Mouse (Mus musculus) neural tube, embryonic 13.5 days (tissue): ENCODE data around the gene Nkpd1. TPM values are rescaled to one million over a fixed set of nuclear protein-coding genes. Genes with fewer than 3 reads are reported as not detected.
A peak's percentile ranks its signal among the peaks of the same experiment; 100 is the strongest.

ENCODE experiments used
- ATAC-seq: fragments of 200-750 bp; cut with Nextera tagmentation; 2 replicates; pipeline ENCODE4 v1.8.0; 2017; ENCODE audit warnings: low read depth, mild to moderate bottlenecking, moderate TSS enrichment, moderate library complexity
- H3K27ac ChIP-seq: fragments of 300-500 bp; sonication (generic); replicated peaks from 2 replicates; pipeline ENCODE4 v1.5.1; 2015; ENCODE audit warnings: moderate library complexity, mild to moderate bottlenecking, inconsistent platforms
- H3K27me3 ChIP-seq: fragments of 300-500 bp; sonication (generic); 2 replicates; pipeline ENCODE4 v1.6.1; 2015; ENCODE audit warnings: mild to moderate bottlenecking, inconsistent platforms
- H3K36me3 ChIP-seq: fragments of 300-500 bp; sonication (generic); 2 replicates; pipeline ENCODE4 v1.6.1; 2015; ENCODE audit warnings: mild to moderate bottlenecking, inconsistent platforms
- H3K4me1 ChIP-seq: fragments of 300-500 bp; sonication (generic); replicated peaks from 2 replicates; pipeline ENCODE4 v1.6.1; 2015; ENCODE audit warnings: inconsistent platforms
- H3K4me2 ChIP-seq: fragments of 300-500 bp; sonication (generic); 2 replicates; pipeline ENCODE4 v1.6.1; 2015; ENCODE audit warnings: inconsistent platforms, mild to moderate bottlenecking, moderate library complexity
- H3K4me3 ChIP-seq: fragments of 300-500 bp; sonication (generic); 2 replicates; pipeline ENCODE4 v1.5.1; 2015; ENCODE audit warnings: mild to moderate bottlenecking, inconsistent platforms
- H3K9ac ChIP-seq: fragments of 300-500 bp; sonication (generic); 2 replicates; pipeline ENCODE4 v1.6.1; 2015; ENCODE audit warnings: moderate library complexity, mild to moderate bottlenecking, inconsistent platforms
- H3K9me3 ChIP-seq: fragments of 300-500 bp; sonication (generic); 2 replicates; pipeline ENCODE4 v1.6.1; 2016; ENCODE audit warnings: inconsistent platforms
- WGBS: fragments of 180-500 bp; shearing (Covaris S2); methylation state at CpG from one replicate; pipeline ENCODE4 v1.1.7; 2015; 5-methylcytosine and 5-hydroxymethylcytosine counted together
- polyA plus RNA-seq: library from polyadenylated mRNA; unstranded; fragments of >200 nt; fragmentation: Nextera tagmentation; extraction: Ambion mirVana; gene quantifications from 2 replicates; pipeline ENCODE4 v1.2.1, GENCODE M21; 2015

Nkpd1 gene
- 0.14 TPM in 1 of 2 replicates, not detected in the other for polyA plus RNA-seq

DNA sequence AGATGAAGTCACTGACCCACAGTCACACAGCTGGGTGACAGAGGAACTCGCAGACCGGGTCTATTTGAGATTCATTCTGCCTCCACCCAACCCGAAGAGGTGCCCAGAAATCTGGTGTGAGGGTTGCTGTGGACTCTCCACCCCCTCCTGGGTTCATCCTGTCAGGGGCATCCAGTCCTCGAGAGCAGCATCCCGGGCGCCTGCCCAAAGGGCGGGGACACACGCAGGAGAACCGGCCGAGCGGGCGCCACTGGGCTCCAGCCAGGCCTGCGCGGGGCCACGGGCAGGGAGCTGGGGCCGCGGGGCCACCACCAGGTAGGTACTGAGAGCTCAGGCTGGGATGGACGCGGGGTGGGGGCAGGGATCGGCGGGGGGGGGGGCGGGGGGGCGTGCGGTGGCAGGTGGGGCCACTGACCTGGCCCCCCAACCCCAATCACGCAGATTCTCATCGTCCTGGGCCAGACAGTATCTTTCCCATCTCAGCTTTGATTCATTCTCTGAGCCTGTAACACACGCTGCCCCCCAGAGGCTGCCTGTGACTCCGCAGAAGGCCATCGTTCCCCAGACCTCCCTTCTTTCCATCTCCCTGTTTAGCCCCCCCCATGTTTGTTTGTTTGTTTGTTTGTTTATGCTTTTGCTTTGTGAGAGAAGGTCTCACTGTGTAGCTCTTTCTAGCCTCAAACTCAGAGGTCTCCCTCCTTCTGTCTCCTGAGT, at the start of gene Nkpd1:
Gene Nkpd1, plus strand, starts transcription at position 187 of the 714 bp plus-strand sequence.
- 5% methylated on average over 29 of the region's 29 CpGs for WGBS
- Histone ChIP-seq H3K9me3 (no peaks in the 10 kb centered on the region), H3K27me3 (peaks cover 63% of the 10 kb centered on the region), H3K4me1 (peaks cover 16% of the 10 kb centered on the region), H3K4me2 (peak within 1 kb of the TSS; percentile 50), H3K27ac (no peak within 1 kb of the TSS), H3K36me3 (no peaks in the 10 kb centered on the region), H3K9ac (peak within 1 kb of the TSS; percentile 66), H3K4me3 (peak within 1 kb of the TSS; percentile 21)
- no peak for ATAC-seq

GRCm38 (mm10) chr7:19468279-19468678, 49.4 kb upstream of the Nkpd1 start:
- H3K4me1 ChIP-seq, result no peaks in the 10 kb centered on the region
- H3K27me3 ChIP-seq, result peaks cover 91% of the 10 kb centered on the region
- no peak overlapping the region for H3K27ac ChIP-seq
- WGBS, result 68% methylated on average over 12 of the region's 12 CpGs
- H3K4me3 ChIP-seq, result no peak overlapping the region
- H3K9me3 ChIP-seq, result no peaks in the 10 kb centered on the region
- no peak overlapping the region for H3K9ac ChIP-seq
- no peak overlapping the region for H3K4me2 ChIP-seq
- no peak for ATAC-seq
- H3K36me3 ChIP-seq, result no peaks in the 10 kb centered on the region

DNA sequence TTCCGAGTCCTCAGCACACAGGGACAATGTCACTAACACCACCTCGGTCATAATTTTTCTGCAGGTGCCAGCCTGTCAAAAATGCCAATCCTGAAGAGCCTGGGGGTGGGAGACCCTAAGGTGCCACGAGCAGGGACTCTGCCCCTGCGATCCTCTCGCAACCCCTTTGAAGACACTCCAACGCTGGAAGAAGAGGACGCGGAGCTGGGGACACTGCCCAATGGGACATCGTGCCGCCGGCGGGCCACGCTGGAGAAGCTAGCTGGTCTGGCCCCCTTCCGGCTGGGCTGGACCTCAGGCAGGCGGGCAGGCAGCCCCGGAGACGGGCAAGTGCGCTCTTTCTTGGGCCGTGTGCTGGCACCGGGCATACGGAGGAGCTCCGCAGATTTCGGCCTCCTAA, 48.2 kb upstream of the Nkpd1 start:
- Histone ChIP-seq H3K36me3 (no peaks in the 10 kb centered on the region), H3K4me3 (no peak overlapping the region), H3K4me2 (no peak overlapping the region), H3K9me3 (no peaks in the 10 kb centered on the region), H3K4me1 (peaks cover 6% of the 10 kb centered on the region), H3K27ac (no peak overlapping the region), H3K9ac (no peak overlapping the region), H3K27me3 (peaks cover 93% of the 10 kb centered on the region)
- WGBS, result 18% methylated on average over 23 of the region's 23 CpGs
- ATAC-seq, result no peak

- H3K4me3 ChIP-seq, result no peak overlapping the region
- H3K9me3 ChIP-seq, result no peaks in the 10 kb centered on the region
- H3K27me3 ChIP-seq, result peaks cover 94% of the 10 kb centered on the region
- H3K27ac ChIP-seq, result no peak overlapping the region
- H3K4me1 ChIP-seq, result peaks cover 8% of the 10 kb centered on the region
- no peaks in the 10 kb centered on the region for H3K36me3 ChIP-seq
- no peak overlapping the region for H3K4me2 ChIP-seq
- ATAC-seq, result no peak
- H3K9ac ChIP-seq, result no peak overlapping the region
- 16% methylated on average over 14 of the region's 14 CpGs for WGBS
Measured at GRCm38 (mm10) chr7:19470308-19470707, 47.3 kb upstream of the Nkpd1 start.

DNA sequence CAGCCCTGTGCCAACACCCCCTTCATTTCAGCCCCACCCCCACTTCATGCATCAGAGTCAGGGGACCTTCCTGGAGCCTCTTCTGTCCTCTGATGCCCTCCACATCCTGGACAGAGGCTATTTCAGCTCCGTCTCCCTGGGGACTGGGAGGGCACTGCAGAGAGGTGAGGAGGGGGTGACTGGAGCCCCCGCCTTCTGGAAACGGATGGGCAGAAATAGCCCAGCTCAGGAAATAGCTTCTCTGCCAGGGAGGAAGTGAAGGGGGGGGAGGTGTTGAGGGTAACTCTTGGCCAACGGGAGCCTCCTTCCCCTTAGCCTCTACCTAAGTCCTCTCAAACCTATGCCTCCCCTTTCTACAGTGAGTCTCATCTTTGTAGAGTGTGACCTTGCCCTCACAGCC, 45.2 kb upstream of the Nkpd1 start:
- H3K27me3 ChIP-seq, result peaks cover 86% of the 10 kb centered on the region
- H3K36me3 ChIP-seq, result no peaks in the 10 kb centered on the region
- ATAC-seq, result no peak
- no peak overlapping the region for H3K4me3 ChIP-seq
- H3K27ac ChIP-seq, result no peak overlapping the region
- H3K9me3 ChIP-seq, result no peaks in the 10 kb centered on the region
- 52% methylated on average over 4 of the region's 4 CpGs for WGBS
- H3K4me2 ChIP-seq, result no peak overlapping the region
- no peak overlapping the region for H3K9ac ChIP-seq
- peaks cover 8% of the 10 kb centered on the region for H3K4me1 ChIP-seq

DNA sequence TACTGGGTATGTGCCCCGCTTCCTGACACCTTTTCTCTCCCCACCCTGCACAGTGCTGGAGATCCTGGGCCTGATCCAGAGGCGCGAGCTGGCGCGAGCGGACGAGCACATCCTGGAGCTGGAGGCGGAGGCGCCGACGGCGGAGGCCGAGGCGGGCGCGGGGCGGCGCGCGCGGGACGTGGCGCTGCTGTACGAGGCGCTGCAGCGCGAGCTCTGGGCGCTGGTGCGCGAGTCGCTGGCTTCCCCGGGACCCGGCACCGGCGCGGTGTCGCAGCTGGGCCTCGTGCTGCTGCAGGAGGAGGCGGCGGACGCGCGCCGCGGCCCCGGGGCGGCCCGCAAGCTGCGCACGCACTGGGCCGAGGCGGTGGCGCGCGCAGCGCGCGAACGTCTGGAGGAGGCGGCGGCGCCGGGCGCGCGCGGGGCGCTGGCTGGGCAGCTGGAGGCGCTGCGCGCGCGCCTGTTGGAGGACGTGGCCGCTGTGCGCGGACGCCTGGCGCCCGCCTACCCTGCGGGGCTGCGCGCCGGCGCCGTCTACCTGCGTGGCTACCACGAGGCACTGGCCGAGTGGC, 43.7 kb upstream of the Nkpd1 start:
- Histone ChIP-seq H3K36me3 (no peaks in the 10 kb centered on the region), H3K4me2 (peak overlapping the region; percentile 71), H3K9ac (peak overlapping the region; percentile 75), H3K27me3 (peaks cover 79% of the 10 kb centered on the region), H3K4me3 (peak overlapping the region; percentile 50), H3K9me3 (no peaks in the 10 kb centered on the region), H3K27ac (peak overlapping the region; percentile 82), H3K4me1 (peaks cover 8% of the 10 kb centered on the region)
- WGBS, result 2% methylated on average over 89 of the region's 89 CpGs
- peak; percentile 93 for ATAC-seq

DNA sequence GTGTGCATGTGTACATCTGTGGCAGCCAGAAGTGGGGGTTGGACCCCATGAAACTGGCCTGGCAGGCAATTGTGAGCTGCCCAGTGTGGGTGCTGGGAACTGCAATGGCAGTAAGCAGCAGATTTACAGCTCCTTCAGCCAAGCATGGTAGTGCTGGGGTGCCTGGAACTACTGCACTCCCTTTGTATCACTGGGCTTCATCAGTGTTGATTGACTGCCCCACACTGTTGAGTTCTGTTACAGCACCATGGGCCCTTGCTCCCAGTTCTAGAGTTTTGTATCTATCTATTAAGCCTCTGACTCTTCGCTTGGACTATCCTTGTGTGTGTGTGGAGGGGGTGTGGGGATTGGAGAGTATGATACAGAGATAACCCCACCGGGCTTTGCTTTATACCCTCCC, 40.6 kb upstream of the Nkpd1 start:
- H3K27me3 ChIP-seq, result peaks cover 56% of the 10 kb centered on the region
- H3K36me3 ChIP-seq, result no peaks in the 10 kb centered on the region
- H3K4me2 ChIP-seq, result no peak overlapping the region
- H3K9me3 ChIP-seq, result no peaks in the 10 kb centered on the region
- WGBS, result 63% methylated on average over 2 of the region's 2 CpGs
- no peak overlapping the region for H3K4me3 ChIP-seq
- peaks cover 8% of the 10 kb centered on the region for H3K4me1 ChIP-seq
- no peak overlapping the region for H3K27ac ChIP-seq
- no peak for ATAC-seq
- no peak overlapping the region for H3K9ac ChIP-seq

DNA sequence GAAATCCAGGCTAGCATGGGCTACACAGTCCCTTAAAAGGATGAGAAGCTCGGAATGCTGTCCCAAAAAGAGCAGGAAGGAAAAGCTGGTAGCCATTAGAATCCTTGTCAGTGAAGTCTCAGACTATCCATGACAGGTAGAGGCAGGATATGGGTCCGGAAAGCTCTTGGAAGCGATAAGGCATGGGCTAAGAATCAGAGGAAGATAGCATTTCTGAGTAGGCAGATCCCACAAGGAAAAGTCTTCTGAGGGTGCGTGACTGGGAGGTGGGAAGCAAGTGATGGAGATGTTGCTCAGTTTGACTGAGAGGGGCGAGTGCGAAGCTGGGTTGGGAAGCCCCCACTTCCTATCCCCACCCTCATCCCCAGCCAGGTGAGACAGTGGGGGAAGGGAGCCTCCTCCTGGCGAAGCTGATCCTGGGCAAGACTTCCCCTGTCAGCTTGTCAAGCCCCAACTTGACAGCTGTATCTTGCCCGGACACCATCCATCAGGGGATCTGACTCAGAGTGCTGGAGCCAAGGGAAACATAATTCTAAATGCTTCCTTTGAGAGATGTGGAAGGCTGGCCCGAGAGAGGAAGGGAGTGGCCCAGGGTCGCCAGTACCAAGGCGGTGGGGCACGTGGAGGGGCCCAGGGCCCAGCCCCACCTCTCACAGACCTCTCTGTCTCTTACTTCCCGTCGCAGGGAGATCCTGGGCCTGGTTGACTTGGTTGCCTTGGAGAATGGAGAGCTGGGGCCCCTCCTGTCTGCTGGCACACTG, 39.8 kb upstream of the Nkpd1 start:
- H3K4me1 ChIP-seq, result peaks cover 8% of the 10 kb centered on the region
- ATAC-seq, result no peak
- H3K9me3 ChIP-seq, result no peaks in the 10 kb centered on the region
- H3K27me3 ChIP-seq, result peaks cover 48% of the 10 kb centered on the region
- H3K9ac ChIP-seq, result no peak overlapping the region
- no peak overlapping the region for H3K4me2 ChIP-seq
- H3K27ac ChIP-seq, result no peak overlapping the region
- no peaks in the 10 kb centered on the region for H3K36me3 ChIP-seq
- H3K4me3 ChIP-seq, result no peak overlapping the region
- WGBS, result 24% methylated on average over 14 of the region's 14 CpGs

DNA sequence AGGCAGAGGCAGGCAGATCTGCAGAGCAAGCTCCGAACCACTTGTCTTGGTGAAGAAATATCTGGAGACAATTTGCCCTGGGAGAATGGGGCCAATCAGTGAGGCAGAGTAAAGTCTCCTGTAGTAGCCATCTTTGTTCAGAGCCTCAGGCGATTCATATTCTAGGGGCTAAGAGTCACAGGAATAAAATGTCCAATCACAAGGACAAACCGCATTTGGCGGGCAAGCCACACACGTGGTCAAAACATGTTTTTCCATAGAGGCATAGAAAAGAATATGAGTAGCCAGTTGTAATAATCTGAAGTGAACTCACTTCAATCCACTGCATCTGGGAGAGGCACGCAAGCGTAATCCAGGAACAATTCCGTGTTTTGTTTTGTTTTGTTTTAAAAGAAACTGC, 34.4 kb upstream of the Nkpd1 start:
- no peak overlapping the region for H3K9ac ChIP-seq
- peaks cover 27% of the 10 kb centered on the region for H3K27me3 ChIP-seq
- 81% methylated on average over 8 of the region's 8 CpGs for WGBS
- H3K9me3 ChIP-seq, result no peaks in the 10 kb centered on the region
- no peak overlapping the region for H3K4me3 ChIP-seq
- no peaks in the 10 kb centered on the region for H3K4me1 ChIP-seq
- H3K4me2 ChIP-seq, result no peak overlapping the region
- ATAC-seq, result no peak
- no peak overlapping the region for H3K27ac ChIP-seq
- H3K36me3 ChIP-seq, result no peaks in the 10 kb centered on the region

- Histone ChIP-seq H3K27ac (no peak overlapping the region), H3K36me3 (no peaks in the 10 kb centered on the region), H3K4me1 (peaks cover 6% of the 10 kb centered on the region; the same call in 1 of the 2 replicates), H3K9ac (no peak overlapping the region), H3K27me3 (peaks cover 42% of the 10 kb centered on the region), H3K9me3 (no peaks in the 10 kb centered on the region), H3K4me2 (no peak overlapping the region), H3K4me3 (no peak overlapping the region)
- no peak for ATAC-seq
- WGBS, result 89% methylated on average over 1 of the region's 1 CpGs
Measured at GRCm38 (mm10) chr7:19485488-19485887, 32.1 kb upstream of the Nkpd1 start.

- Histone ChIP-seq H3K4me3 (no peak overlapping the region), H3K27me3 (peaks cover 53% of the 10 kb centered on the region)
Measured at GRCm38 (mm10) chr7:19486549-19486948, 31.1 kb upstream of the Nkpd1 start.

GRCm38 (mm10) chr7:19489525-19489924, 28.1 kb upstream of the Nkpd1 start:
- Histone ChIP-seq H3K4me3 (peak overlapping the region; percentile 27), H3K4me1 (peaks cover 12% of the 10 kb centered on the region), H3K4me2 (peak overlapping the region; percentile 52), H3K27ac (no peak overlapping the region), H3K9me3 (no peaks in the 10 kb centered on the region), H3K36me3 (no peaks in the 10 kb centered on the region), H3K27me3 (peaks cover 73% of the 10 kb centered on the region), H3K9ac (peak overlapping the region; percentile 56; the same call in 1 of the 2 replicates)
- ATAC-seq, result peak; percentile 38; the same call in 1 of the 2 replicates
- WGBS, result 3% methylated on average over 31 of the region's 31 CpGs

More at GRCm38 (mm10) chr7:19486549-19486948, 31.1 kb upstream of the Nkpd1 start:
- Histone ChIP-seq H3K4me1 (peaks cover 6% of the 10 kb centered on the region), H3K36me3 (no peaks in the 10 kb centered on the region), H3K9ac (no peak overlapping the region), H3K9me3 (no peaks in the 10 kb centered on the region), H3K27ac (no peak overlapping the region), H3K4me2 (no peak overlapping the region)
- no peak for ATAC-seq
- 95% methylated on average over 7 of the region's 7 CpGs for whole genome bisulfite sequencing
